Mouse (Mus musculus) cortical plate, adult 2 months (tissue): ENCODE measurements at regions not wholly inside any gene's neighbourhood (a gene's known extent, or its start where the extent isn't known, plus 50 kb on each side); places are given as distances from the start of the nearest gene placed in this dataset.

Source experiments
- H3K27ac ChIP-seq: fragments of 200-500 bp; 2 replicates; pipeline ENCODE4 v1.5.1; 2012; ENCODE audit warnings: low read length, control low read depth, inconsistent platforms; ENCODE audit not compliant: insufficient read depth
- H3K4me1 ChIP-seq: fragments of 200-500 bp; 2 replicates; pipeline ENCODE4 v1.6.1; 2011; ENCODE audit warnings: low read length; ENCODE audit not compliant: control insufficient read depth, insufficient read depth
- H3K4me3 ChIP-seq: fragments of 200-500 bp; 2 replicates; pipeline ENCODE4 v1.5.1; 2011; ENCODE audit warnings: mild to moderate bottlenecking, low read length, control low read depth; ENCODE audit not compliant: insufficient read depth
- CTCF ChIP-seq: fragments of 200-500 bp; IDR thresholded peaks from 2 replicates; pipeline ENCODE4 v1.5.1; 2011; ENCODE audit warnings: mild to moderate bottlenecking, control low read depth, low read length; ENCODE audit not compliant: insufficient read depth; ENCODE audit errors: extremely low read depth
- POLR2A ChIP-seq: fragments of 200-500 bp; IDR thresholded peaks from 2 replicates; pipeline ENCODE4 v1.6.1; 2011; ENCODE audit warnings: mild to moderate bottlenecking, low read length, control low read depth; ENCODE audit not compliant: insufficient read depth; ENCODE audit errors: extremely low read depth

GRCm38 (mm10) chr16:78170627-78171605 is 130.4 kb upstream of the Cxadr start:
- Histone ChIP-seq H3K4me1 (no peaks in the 10 kb centered on the region), H3K4me3 (no peak overlapping the region), H3K27ac (no peak overlapping the region)
- no peak for TF ChIP-seq CTCF
- no peak for TF ChIP-seq POLR2A

GRCm38 (mm10) chr16:78156876-78157232 is 144.4 kb upstream of the Cxadr start:
- TF ChIP-seq POLR2A (no peak), CTCF (no peak)
- Histone ChIP-seq H3K4me1 (no peaks in the 10 kb centered on the region), H3K4me3 (no peak overlapping the region), H3K27ac (no peak overlapping the region)

- no peak for TF ChIP-seq POLR2A
- peak; percentile 47 for TF ChIP-seq CTCF
- no peaks in the 10 kb centered on the region for H3K4me1 ChIP-seq
- no peak overlapping the region for H3K27ac ChIP-seq
- H3K4me3 ChIP-seq = 0 out of 2 replicates have a peak overlapping the region, but pooled peaks have one; percentile 8
Observed at GRCm38 (mm10) chr16:78156138-78156875, 145.0 kb upstream of the Cxadr start.

GRCm38 (mm10) chr16:78153899-78154605 is 147.2 kb upstream of the Cxadr start:
- TF ChIP-seq POLR2A (no peak), CTCF (no peak)
- Histone ChIP-seq H3K4me3 (no peak overlapping the region), H3K4me1 (no peaks in the 10 kb centered on the region), H3K27ac (no peak overlapping the region)

- Histone ChIP-seq H3K4me3 (no peak overlapping the region), H3K27ac (no peak overlapping the region), H3K4me1 (0 out of 2 replicates have a peak, but pooled peaks cover 2% of the 10 kb centered on the region)
- no peak for TF ChIP-seq POLR2A
- no peak for TF ChIP-seq CTCF
Observed at GRCm38 (mm10) chr16:78144146-78144545, 157.1 kb upstream of the Cxadr start.

- H3K4me3 ChIP-seq = no peak overlapping the region
- TF ChIP-seq POLR2A (no peak), CTCF (no peak)
Observed at GRCm38 (mm10) chr16:78135501-78135900, 165.8 kb upstream of the Cxadr start.

GRCm38 (mm10) chr16:78134531-78134930 is 166.8 kb upstream of the Cxadr start:
- H3K4me1 ChIP-seq = no peaks in the 10 kb centered on the region
- TF ChIP-seq POLR2A = no peak
- TF ChIP-seq CTCF = no peak
- H3K4me3 ChIP-seq = no peak overlapping the region
- no peak overlapping the region for H3K27ac ChIP-seq

More at GRCm38 (mm10) chr16:78135501-78135900, 165.8 kb upstream of the Cxadr start:
- H3K4me1 ChIP-seq = no peaks in the 10 kb centered on the region
- no peak overlapping the region for H3K27ac ChIP-seq

GRCm38 (mm10) chr16:78121668-78122067 is 179.6 kb upstream of the Cxadr start:
- no peak overlapping the region for H3K4me3 ChIP-seq
- H3K4me1 ChIP-seq = no peaks in the 10 kb centered on the region
- TF ChIP-seq CTCF (no peak), POLR2A (no peak)
- H3K27ac ChIP-seq = no peak overlapping the region

GRCm38 (mm10) chr16:78120346-78120899 is 180.9 kb upstream of the Cxadr start:
- TF ChIP-seq POLR2A (no peak), CTCF (no peak)
- Histone ChIP-seq H3K4me1 (no peaks in the 10 kb centered on the region), H3K27ac (no peak overlapping the region), H3K4me3 (no peak overlapping the region)
